Comparison of ENCODE assay signal across 7 mouse cellular contexts in genomic region chr4:134923258-134924018, GRCm38 (mm10). TPM values are rescaled to one million over a fixed set of nuclear protein-coding genes. Genes with fewer than 3 reads are reported as not detected.
DNase-seq lines count a peak whose midpoint lies in the region; ATAC-seq lines count a peak whose summit lies in the region.

Gene Rsrp1 (plus strand): TSS chr4:134923592.

- 0% methylated on average over 64 of the region's 64 CpGs for WGBS in intestine, embryonic 15.5 days
- WGBS in midbrain, embryonic 10.5 days, result 0% methylated on average over 64 of the region's 64 CpGs

- peaks cover 14% of the 10 kb centered on the region for H3K4me1 ChIP-seq in intestine, embryonic 15.5 days (replicated peaks)
- H3K4me1 ChIP-seq in midbrain, embryonic 10.5 days, result peaks cover 31% of the 10 kb centered on the region

- H3K36me3 ChIP-seq in intestine, embryonic 15.5 days, result peaks cover 11% of the 10 kb centered on the region
- H3K36me3 ChIP-seq in midbrain, embryonic 10.5 days, result peaks cover 39% of the 10 kb centered on the region

- peak within 1 kb of the TSS; percentile 95 for H3K27ac ChIP-seq in intestine, embryonic 15.5 days
- H3K27ac ChIP-seq in midbrain, embryonic 10.5 days (replicated peaks), result peak within 1 kb of the TSS; percentile 97

- H3K9ac ChIP-seq in intestine, embryonic 15.5 days, result peak within 1 kb of the TSS; percentile 75

- ATAC-seq in intestine, embryonic 15.5 days, result peak; percentile 95

- H3K9me3 ChIP-seq in intestine, embryonic 15.5 days, result no peaks in the 10 kb centered on the region
- H3K9me3 ChIP-seq in midbrain, embryonic 10.5 days (replicated peaks), result no peaks in the 10 kb centered on the region

- peak; percentile 94 to 96 for DNase-seq in adrenal gland, adult 18-20 months (ENCODE audit: low spot score in 2 of 2)
- DNase-seq in embryo, embryonic 11 days, result peak; percentile 98
- DNase-seq in gastrocnemius, postnatal 36 days, result peak; percentile 96 to 98
- DNase-seq in left cerebral cortex, postnatal 25 days (ENCODE audit: low spot score in 2 of 2), result peak; percentile 98 to 99
- peak; percentile 98 for DNase-seq in midbrain, embryonic 10.5 days (ENCODE audit: low spot score)
- peak; percentile 99 for DNase-seq in right cerebral cortex, postnatal 4 days

- intact Hi-C loops in gastrocnemius, postnatal 36 days (cut with DNase I), result loop anchor here (5.0 kb wide), 1 partner anchor 71 kb away; the partner anchor contains the start of gene Maco1
- intact Hi-C loops in left cerebral cortex, postnatal 25 days (cut with DNase I), result no loop called here

- peak within 1 kb of the TSS; percentile 65 for H3K4me2 ChIP-seq in intestine, embryonic 15.5 days (replicated peaks)

- no peaks in the 10 kb centered on the region for H3K27me3 ChIP-seq in intestine, embryonic 15.5 days (replicated peaks)
- no peaks in the 10 kb centered on the region for H3K27me3 ChIP-seq in midbrain, embryonic 10.5 days (ENCODE audit: low read depth, poor library complexity, severe bottlenecking)

- H3K4me3 ChIP-seq in intestine, embryonic 15.5 days (replicated peaks), result peak within 1 kb of the TSS; percentile 68
- peak within 1 kb of the TSS; percentile 98 for H3K4me3 ChIP-seq in midbrain, embryonic 10.5 days

RNA-seq across cellular contexts. Expression of gene Rsrp1, which starts in this region (rescaled TPM):
- total RNA-seq in adrenal gland, adult 18-20 months (2021), result 100 to 1,000 TPM; 346 to 591 TPM
- total RNA-seq in gastrocnemius, postnatal 36 days (2021), result 100 to 1,000 TPM; 146 to 182 TPM
- 450 and 479 TPM in 2 replicates for polyA plus RNA-seq in intestine, embryonic 15.5 days (2015; fragmentation: Nextera tagmentation; extraction: Ambion mirVana)
- total RNA-seq in left cerebral cortex, postnatal 25 days (2021), result 100 to 1,000 TPM; 230 to 267 TPM
- polyA plus RNA-seq in midbrain, embryonic 10.5 days (2016; fragmentation: Nextera tagmentation; extraction: Ambion mirVana), result 320 and 401 TPM in 2 replicates

Comparison
In these comparisons a context has a peak if more than half of its experiments do, and no peak if none do; other contexts are left out.
1. Peak in every context shown above with its lines: DNase-seq, ATAC-seq, H3K4me3 ChIP-seq and H3K27ac ChIP-seq.